Mouse (Mus musculus): ENCODE data around the gene Mrpl45.
"Not testable (repeated sequence)": the region's sequence is repeated elsewhere in the genome, so short reads cannot be mapped to it uniquely, and the experiment has no call there.

Mrpl45 gene

DNA sequence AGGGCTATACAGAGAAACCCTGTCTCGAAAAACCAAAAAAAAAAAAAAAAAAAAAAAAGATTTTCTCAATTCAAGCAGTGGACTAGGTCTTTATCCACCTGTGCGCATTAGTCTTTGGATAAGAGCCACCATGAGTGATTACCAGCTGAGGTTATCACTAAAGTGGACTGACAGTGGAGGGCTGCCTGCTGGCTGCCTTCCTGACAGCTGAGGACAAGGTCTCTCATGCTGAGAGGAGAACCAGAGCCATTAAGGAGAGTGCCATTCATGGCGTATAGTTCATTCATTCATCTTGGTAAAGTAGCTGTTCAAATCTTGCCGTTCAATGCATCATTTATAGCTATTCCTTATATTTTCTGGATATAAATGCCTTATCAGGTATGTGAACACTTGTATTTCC is 19.0 kb upstream of the Mrpl45 start:
- DNase-seq (ENCODE audit: low spot score in 2 of 2): no peak

GRCm38 (mm10) chr11:97299939-97300338 is 15.6 kb upstream of the Mrpl45 start:
- DNase-seq (ENCODE audit: low spot score in 2 of 2): no peak

DNA sequence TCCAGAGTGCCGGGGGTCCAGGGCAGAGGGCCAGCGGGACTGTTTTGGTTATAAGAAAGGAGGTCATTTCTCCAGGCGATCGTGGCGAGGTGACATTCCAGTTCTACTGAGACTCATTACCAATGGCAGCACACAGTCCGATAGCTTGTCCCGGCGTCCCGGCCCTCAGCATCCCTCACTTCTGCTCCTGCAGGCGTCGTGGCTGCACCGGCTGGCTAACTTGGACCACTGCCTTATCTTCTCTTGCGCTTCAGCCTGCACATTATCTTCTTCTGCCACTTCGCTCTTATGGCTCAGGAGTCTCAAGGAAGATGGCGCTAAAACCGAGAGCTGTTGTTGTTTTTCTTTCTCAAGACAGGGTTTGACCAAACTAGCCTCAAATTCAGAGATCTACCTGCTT is 14.1 kb upstream of the Mrpl45 start:
- no peak for DNase-seq (ENCODE audit: low spot score in 2 of 2)

GRCm38 (mm10) chr11:97302231-97302781 is 13.2 kb upstream of the Mrpl45 start:
- peak in 1 of 2 experiments; percentile 30 for DNase-seq (ENCODE audit: low spot score in 2 of 2)

GRCm38 (mm10) chr11:97304631-97305030 is 10.9 kb upstream of the Mrpl45 start:
- DNase-seq (ENCODE audit: low spot score in 2 of 2): no peak

DNA sequence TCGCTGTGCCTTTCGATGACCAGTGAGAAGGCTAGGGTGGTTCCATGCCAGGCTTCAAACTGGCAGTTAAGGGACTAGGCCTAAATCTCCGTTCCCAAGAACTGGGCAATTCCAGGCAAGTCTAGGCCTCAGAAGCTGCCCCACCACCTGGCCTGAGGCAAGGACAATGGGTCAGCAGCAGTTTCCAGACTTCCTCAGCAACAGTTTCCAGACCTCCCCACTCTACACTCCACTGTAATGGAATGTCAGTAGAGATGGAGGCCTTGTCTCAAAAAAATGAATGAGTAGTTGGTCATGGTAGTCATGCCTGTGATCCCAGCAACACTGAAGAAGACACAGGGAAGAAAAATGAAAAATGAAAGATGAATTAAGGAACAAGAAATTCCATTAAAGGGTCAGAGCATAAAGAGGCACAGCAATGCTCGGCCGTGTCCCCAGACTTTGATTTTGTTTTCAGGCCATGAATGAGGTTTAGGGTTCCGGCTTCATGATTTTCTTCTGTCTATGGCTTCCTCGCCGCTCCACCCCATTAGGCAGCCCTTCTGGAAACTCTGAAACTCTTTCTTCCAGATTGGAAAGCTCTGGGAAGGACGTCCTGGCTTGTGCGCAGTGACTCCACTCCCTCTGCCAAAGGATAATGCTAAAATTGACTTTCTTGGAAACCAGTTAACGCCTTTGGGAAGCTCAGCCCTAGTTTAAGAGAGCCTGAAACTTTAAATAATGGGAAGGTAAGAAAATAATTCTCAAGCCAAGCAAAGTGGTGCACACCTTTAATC is 8.0 kb upstream of the Mrpl45 start:
- no peak for DNase-seq (ENCODE audit: low spot score in 2 of 2)

- no peak for DNase-seq (ENCODE audit: low spot score in 2 of 2)
Measured at GRCm38 (mm10) chr11:97308806-97309450, 6.6 kb upstream of the Mrpl45 start.

DNA sequence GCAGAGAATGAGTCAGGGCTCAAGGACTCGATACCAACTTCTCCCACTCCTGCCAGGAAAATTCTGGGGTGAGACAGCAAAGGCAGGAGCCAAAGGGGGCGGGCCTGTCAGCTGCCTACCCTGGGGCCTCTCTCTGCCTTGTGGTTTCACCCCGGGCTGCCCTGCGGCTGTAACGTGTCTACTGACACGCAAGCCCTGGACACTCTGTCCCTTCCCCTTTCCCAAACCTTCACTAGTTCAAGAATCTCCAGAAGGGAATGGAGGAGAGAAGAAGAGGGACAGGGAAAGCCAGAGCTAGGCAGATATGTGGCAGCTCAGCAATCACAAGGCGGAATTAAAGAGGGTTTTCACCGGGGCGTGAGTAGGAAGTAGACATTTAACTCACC is 6.1 kb upstream of the Mrpl45 start:
- DNase-seq (ENCODE audit: low spot score in 2 of 2): no peak

DNA sequence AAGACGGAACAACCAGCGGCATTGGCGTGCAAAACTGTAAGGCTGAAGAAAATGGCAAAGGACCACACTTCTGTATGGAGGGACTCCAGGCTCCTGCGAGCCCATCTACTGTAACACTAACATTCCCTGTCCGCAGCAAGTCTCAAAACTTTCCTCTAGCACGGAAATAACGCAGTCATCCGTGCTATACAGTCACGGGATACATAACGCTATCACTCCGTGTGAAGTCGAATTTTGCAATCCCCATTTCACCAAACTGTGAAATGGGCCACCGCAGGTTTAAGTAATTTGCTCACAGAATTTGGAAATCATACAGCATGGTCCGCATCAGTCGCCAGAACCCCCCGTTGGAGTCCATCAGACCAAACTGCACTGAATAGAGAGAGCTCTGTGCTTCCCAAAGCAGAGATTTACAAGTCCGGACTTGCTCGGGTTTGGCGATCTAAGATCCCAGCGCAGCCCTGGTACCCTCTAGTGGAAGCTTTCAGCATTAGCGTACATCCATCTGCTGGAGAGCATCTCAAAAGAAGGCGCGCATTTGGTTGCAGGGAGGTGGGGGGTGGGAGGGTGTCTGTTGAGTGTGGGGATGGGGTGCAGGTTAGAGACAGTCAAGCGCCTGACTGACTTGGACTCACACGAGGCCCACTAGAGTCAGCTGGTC is 5.5 kb upstream of the Mrpl45 start:
- DNase-seq (ENCODE audit: low spot score in 2 of 2): peak; percentile 54 to 66

DNA sequence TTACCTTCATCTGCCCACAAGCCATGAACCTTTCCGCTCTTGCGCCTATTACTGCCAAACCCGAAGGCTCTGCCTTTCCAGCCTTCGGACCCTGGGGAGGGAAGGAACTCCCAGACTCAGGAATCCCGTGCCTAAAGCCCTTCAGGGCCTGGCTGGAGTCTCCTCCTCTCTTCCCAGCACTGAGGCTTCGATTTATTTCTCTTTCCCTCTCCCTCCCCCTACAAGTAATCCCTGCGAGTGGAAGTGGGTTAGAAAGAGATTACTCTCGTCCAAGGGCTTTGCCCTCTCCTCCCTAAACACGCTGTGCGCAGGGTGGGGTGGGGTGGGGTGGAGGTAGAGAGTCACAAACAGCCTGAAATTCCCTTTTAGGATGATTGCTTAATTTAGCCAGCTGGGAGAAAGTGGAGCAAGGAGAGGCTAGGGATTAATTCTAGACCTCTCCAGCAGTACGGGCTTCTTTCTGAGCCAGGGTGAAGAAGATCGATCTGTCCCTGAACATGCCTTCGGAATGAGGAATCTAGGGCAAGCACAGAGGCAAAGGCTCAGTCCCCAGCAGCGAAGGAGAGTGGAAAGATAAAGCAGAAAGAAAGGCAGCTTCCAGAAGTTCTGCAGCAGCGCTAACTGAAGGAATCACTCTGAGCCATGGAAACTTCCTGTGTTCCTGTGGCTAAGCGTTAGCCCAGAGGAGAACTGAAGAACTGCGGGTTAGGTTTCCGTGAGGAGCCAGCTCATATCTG is 4.5 kb upstream of the Mrpl45 start:
- no peak for DNase-seq (ENCODE audit: low spot score in 2 of 2)

- not testable (repeated sequence) for DNase-seq (ENCODE audit: low spot score in 2 of 2)
Measured at GRCm38 (mm10) chr11:97312871-97313270, 2.6 kb upstream of the Mrpl45 start.

DNA sequence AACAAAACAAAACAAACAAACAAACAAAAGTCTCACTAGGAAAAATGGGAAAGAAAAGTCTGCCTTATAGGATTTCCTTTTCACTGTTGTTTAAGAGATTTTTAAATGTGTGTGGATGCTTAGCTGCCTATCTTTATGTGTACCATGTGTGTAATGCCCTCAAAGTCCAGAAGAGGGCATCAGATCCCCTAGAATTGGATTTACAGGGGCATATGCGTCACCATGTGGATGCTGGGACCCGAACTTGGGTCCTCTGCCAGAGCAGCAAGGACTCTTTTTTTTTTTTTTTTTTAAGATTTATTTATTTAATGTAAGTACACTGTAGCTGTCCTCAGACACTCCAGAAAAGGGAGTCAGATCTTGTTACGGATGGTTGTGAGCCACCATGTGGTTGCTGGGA is 1.4 kb upstream of the Mrpl45 start:
- no peak for DNase-seq (ENCODE audit: low spot score in 2 of 2)

DNA sequence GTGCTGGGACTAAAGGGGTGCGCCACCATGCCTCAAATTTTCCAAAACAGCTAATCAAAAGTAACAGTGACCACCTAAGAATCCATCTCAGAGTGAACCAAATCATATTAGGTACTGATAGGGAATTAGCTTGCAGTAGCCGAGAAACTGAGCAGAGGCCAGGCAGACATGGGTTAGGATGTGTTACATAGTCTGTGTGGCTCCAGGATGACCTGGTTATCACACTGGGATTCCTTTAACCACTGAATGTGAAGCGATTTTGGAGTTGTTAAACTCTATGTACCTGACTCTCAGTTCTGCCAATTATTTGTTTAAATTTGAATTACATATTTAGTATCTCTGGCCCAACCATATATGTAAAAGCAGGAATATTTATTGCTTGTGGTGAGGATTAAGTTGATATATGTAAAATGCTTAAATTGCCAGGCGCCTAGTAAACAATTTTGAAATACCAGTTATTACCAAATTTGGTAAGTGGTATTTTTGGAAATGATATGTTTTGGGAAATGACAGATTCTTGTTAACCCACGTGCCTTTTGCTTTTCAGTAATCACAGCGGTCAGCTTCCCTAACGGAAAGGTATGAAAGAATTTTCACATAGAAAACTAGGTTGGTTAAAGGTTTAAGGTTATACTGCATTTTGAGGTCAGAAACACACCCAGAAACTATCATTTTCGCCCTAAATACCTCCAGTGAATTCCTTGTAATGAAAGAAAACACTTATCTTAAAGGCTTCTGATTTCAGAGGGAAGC is 589 bp upstream of the Mrpl45 start:
- DNase-seq (ENCODE audit: low spot score in 2 of 2): no peak

- no peak for DNase-seq (ENCODE audit: low spot score in 2 of 2)
Measured at GRCm38 (mm10) chr11:97321197-97321596, 5.7 kb downstream of the Mrpl45 start.

GRCm38 (mm10) chr11:97321894-97322600 is 6.5 kb downstream of the Mrpl45 start:
- not testable (repeated sequence) for DNase-seq (ENCODE audit: low spot score in 2 of 2)

GRCm38 (mm10) chr11:97325224-97325623 is 9.7 kb downstream of the Mrpl45 start:
- DNase-seq (ENCODE audit: low spot score in 2 of 2): no peak

GRCm38 (mm10) chr11:97328148-97328547 is 12.6 kb downstream of the Mrpl45 start:
- DNase-seq (ENCODE audit: low spot score in 2 of 2): peak in 1 of 2 experiments; percentile 28

DNA sequence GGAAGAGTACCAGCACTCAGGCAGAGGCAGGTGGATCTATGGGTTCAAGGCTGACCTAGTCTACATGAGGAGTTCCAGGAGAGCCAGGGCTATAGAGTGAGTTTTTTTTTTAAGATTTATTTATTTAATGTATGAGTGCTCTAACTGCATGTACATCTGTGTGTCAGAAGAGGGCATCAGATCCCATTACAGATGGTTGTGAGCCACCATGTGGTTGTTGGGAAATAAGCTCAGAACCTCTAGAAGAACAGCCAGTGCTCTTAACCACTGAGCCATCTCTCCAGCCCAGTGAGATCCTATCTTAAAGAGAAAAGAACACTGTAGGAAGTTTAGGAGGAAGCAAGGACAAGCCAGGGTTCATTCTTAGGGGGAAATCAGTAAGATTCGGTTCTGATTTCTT is 14.8 kb downstream of the Mrpl45 start:
- DNase-seq (ENCODE audit: low spot score in 2 of 2): no peak

DNA sequence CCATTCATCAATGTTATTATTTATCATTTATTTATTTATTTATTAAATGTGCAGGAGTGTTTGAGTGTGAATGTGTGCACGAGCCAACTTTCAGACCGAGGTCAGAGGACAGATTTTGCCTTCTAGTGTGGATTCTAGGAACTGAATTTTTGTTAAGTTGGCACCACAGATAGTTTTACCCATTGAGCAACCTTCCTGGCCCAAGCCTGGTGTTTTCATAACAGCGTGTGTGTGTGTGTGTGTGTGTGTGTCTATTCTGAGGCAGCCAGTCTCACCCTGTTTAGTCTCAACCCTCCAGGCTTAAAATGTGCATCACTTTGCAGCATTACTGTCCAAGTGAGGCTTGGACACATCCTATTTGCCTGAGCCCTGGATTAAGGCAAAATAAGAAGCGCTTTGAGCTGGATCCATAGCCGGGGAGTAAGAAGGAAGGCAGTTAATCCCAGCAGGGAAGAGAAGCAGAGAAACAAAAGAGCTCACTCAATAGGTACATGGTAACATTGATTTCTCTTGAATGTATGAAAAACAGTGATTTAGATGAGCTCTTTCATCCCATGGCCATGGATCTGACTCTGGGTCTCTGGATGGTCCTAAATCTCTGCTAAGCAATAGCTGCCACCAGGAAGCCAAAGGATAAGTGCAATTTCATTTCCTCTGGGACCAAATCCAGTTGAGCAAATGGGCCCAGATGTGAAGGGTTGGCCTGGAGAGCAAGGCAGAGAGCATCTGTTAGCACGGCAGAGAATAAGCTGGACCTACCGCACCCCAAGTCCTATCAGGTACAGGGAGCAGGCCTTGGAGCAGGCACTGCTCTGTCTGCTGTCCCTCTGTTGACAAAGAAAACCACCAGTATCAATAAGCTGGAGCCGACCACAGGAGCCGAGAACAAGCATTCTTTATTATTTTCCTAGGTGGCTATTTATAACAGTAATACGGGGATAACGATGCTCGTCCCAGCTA is 16.0 kb downstream of the Mrpl45 start:
- no peak for DNase-seq (ENCODE audit: low spot score in 2 of 2)

Data from right cerebral cortex, postnatal 36 days (tissue).